Mouse (Mus musculus) 3T3-L1 (cell line): ENCODE results near the gene Clec16a.
A peak's percentile ranks its signal among the peaks of the same experiment; 100 is the strongest.

Source experiments
- DNase-seq: peaks from one replicate; pipeline ENCODE4 v3.0.0-alpha.2; 2015; ENCODE audit warnings: low read depth, low spot score

Clec16a gene

GRCm38 (mm10) chr16:10544995-10545622 is at the start of gene Clec16a:
Gene Clec16a, plus strand, starts transcription at chr16:10545339.
- peak; percentile 98 for DNase-seq

GRCm38 (mm10) chr16:10495824-10496298 is 49.3 kb upstream of the Clec16a start:
- DNase-seq = no peak

GRCm38 (mm10) chr16:10498096-10498602 is 47.0 kb upstream of the Clec16a start:
- DNase-seq = peak; percentile 35

GRCm38 (mm10) chr16:10499122-10499521 is 46.0 kb upstream of the Clec16a start:
- no peak for DNase-seq

- DNase-seq = peak; percentile 53
Measured at GRCm38 (mm10) chr16:10501865-10502264, 43.3 kb upstream of the Clec16a start.

GRCm38 (mm10) chr16:10503058-10503457 is 42.1 kb upstream of the Clec16a start:
- DNase-seq = no peak

GRCm38 (mm10) chr16:10507445-10507844 is 37.7 kb upstream of the Clec16a start:
- DNase-seq = no peak

- DNase-seq = no peak
Measured at GRCm38 (mm10) chr16:10508691-10509090, 36.4 kb upstream of the Clec16a start.

- peak; percentile 44 for DNase-seq
Measured at GRCm38 (mm10) chr16:10510477-10511133, 34.5 kb upstream of the Clec16a start.

GRCm38 (mm10) chr16:10511134-10511520 is 34.0 kb upstream of the Clec16a start:
- DNase-seq = no peak

- no peak for DNase-seq
Measured at GRCm38 (mm10) chr16:10515953-10516572, 29.1 kb upstream of the Clec16a start.

- no peak for DNase-seq
Measured at GRCm38 (mm10) chr16:10518030-10518429, 27.1 kb upstream of the Clec16a start.

GRCm38 (mm10) chr16:10520908-10521614 is 24.1 kb upstream of the Clec16a start:
- peak; percentile 95 for DNase-seq

GRCm38 (mm10) chr16:10522811-10523210 is 22.3 kb upstream of the Clec16a start:
- peak; percentile 89 for DNase-seq

GRCm38 (mm10) chr16:10523650-10524049 is 21.5 kb upstream of the Clec16a start:
- no peak for DNase-seq

GRCm38 (mm10) chr16:10524866-10525609 is 20.1 kb upstream of the Clec16a start:
- DNase-seq = no peak

GRCm38 (mm10) chr16:10525610-10525980 is 19.5 kb upstream of the Clec16a start:
- DNase-seq = no peak

- DNase-seq = no peak
Measured at GRCm38 (mm10) chr16:10527046-10527644, 18.0 kb upstream of the Clec16a start.

GRCm38 (mm10) chr16:10528382-10528781 is 16.8 kb upstream of the Clec16a start:
- DNase-seq = no peak

GRCm38 (mm10) chr16:10530179-10530578 is 15.0 kb upstream of the Clec16a start:
- DNase-seq = no peak

GRCm38 (mm10) chr16:10533781-10534180 is 11.4 kb upstream of the Clec16a start:
- DNase-seq = no peak
